Mouse (Mus musculus): ENCODE results near the gene Mfsd6l. TPM values are rescaled to one million over a fixed set of nuclear protein-coding genes. Genes with fewer than 3 reads are reported as not detected.

The Mfsd6l gene
- total and polyA plus RNA-seq, 3 experiments, result 0.04 TPM; not detected in 2

DNA sequence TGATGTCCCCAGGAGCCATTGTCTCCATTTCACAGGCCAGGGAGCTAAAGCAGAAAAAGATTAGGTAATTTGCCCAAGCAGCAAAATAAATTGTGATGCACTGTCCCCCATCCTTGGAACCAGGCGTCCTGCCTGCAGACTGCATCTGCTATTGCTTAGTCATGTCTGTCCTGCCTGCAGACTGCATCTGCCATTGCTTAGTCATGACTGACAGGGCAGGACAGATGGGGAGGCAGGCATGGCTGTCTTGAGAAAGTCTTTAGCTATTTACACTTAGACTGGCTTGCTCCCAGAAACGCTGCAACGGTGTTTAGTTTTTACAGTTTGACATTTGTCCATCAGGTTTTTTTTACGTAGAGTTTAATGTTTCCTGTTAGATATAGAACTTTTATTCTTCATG, 19.5 kb upstream of the Mfsd6l start:
- TF ChIP-seq HCFC1 (IDR thresholded peaks at IDR 0.05; ENCODE audit: low read depth, low read length) (peak; percentile 74), ELF1 (IDR thresholded peaks at IDR 0.05; ENCODE audit: low read depth, low read length) (no peak), SIN3A (IDR thresholded peaks at IDR 0.05; ENCODE audit: low read length) (peak; percentile 43; the same call in 1 of the 2 replicates)
- Histone ChIP-seq H3K27ac (ENCODE audit: control insufficient read depth, low read depth, low read length) (no peak overlapping the region), H3K4me3 (ENCODE audit: control insufficient read depth in 1 of 2, insufficient read depth in 1 of 2, low read depth in 2 of 2, low read length in 2 of 2) (no peak overlapping the region), H3K79me2 (ENCODE audit: control insufficient read depth, insufficient read depth, low read length, poor library complexity) (no peaks in the 10 kb centered on the region), H3K9me3 (replicated peaks; ENCODE audit: insufficient read depth, low read length) (no peaks in the 10 kb centered on the region), H3K36me3 (ENCODE audit: control insufficient read depth in 1 of 2, insufficient read depth in 2 of 2, low read length in 2 of 2) (no peaks in the 10 kb centered on the region), H3K4me1 (ENCODE audit: control insufficient read depth in 1 of 2, insufficient read depth in 2 of 2, low read length in 2 of 2) (peaks cover 0 to 4% of the 10 kb centered on the region in 2 experiments; a peak in 2 of 4 replicates), H3K27me3 (ENCODE audit: control insufficient read depth in 1 of 2, insufficient read depth in 2 of 2, low read length in 2 of 2) (no peaks in the 10 kb centered on the region), H3K9ac (ENCODE audit: control insufficient read depth, low read depth, low read length, poor library complexity, severe bottlenecking) (no peak overlapping the region)
- DNase-seq (ENCODE audit: low read depth, low spot score), result peak; percentile 58

- Histone ChIP-seq H3K79me2 (ENCODE audit: control insufficient read depth, insufficient read depth, low read length, poor library complexity) (no peaks in the 10 kb centered on the region), H3K27me3 (ENCODE audit: control insufficient read depth in 1 of 2, insufficient read depth in 2 of 2, low read length in 2 of 2) (peaks cover 0 to 2% of the 10 kb centered on the region in 2 experiments; a peak in 1 of 4 replicates)
- no peak for DNase-seq (ENCODE audit: low read depth, low spot score)
Observed at GRCm38 (mm10) chr11:68539621-68540020, 16.4 kb upstream of the Mfsd6l start.

DNA sequence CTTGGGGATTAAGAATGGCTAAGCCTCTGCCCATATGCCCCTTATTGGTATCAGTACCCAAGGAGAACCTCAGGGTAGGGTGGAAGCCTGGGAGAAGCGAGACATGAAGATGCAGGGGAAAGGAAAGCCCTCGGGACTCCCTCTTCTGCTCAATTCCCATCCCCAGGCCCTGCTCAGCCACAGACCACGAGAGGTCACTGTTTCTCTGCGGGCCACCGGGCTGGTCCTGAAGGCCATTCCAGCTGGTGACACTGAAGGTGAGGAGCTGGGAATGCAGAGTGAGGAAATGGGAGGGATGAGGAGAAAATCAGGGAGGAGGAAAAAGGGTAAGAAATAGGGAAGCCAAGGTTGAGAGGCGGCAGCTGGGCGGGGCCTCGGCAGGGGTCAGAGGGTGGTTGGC, 11.4 kb upstream of the Mfsd6l start:
- DNase-seq (ENCODE audit: low read depth, low spot score), result no peak
- H3K79me2 ChIP-seq (ENCODE audit: control insufficient read depth, insufficient read depth, low read length, poor library complexity), result no peaks in the 10 kb centered on the region
- no peaks in the 10 kb centered on the region for H3K4me1 ChIP-seq (ENCODE audit: control insufficient read depth in 1 of 2, insufficient read depth in 2 of 2, low read length in 2 of 2)
- H3K9me3 ChIP-seq (replicated peaks; ENCODE audit: insufficient read depth, low read length), result no peaks in the 10 kb centered on the region
- H3K4me3 ChIP-seq (ENCODE audit: control insufficient read depth in 1 of 2, insufficient read depth in 1 of 2, low read depth in 2 of 2, low read length in 2 of 2), result no peak overlapping the region
- H3K9ac ChIP-seq (ENCODE audit: control insufficient read depth, low read depth, low read length, poor library complexity, severe bottlenecking), result no peak overlapping the region
- no peaks in the 10 kb centered on the region for H3K36me3 ChIP-seq (ENCODE audit: control insufficient read depth in 1 of 2, insufficient read depth in 2 of 2, low read length in 2 of 2)
- no peak for TF ChIP-seq BHLHE40 (IDR thresholded peaks at IDR 0.05; ENCODE audit: borderline replicate concordance, low read depth, low read length)
- no peak for TF ChIP-seq EP300 (IDR thresholded peaks at IDR 0.05; ENCODE audit: low read depth in 1 of 2, low read length in 2 of 2)
- no peak for TF ChIP-seq TBP (IDR thresholded peaks at IDR 0.05; ENCODE audit: low read depth, low read length)
- TF ChIP-seq POLR2AphosphoS5 (IDR thresholded peaks at IDR 0.05; ENCODE audit: borderline replicate concordance, low read depth, low read length), result no peak
- no peak for TF ChIP-seq RAD21 (IDR thresholded peaks at IDR 0.05; ENCODE audit: low read depth, low read length)
- no peak for TF ChIP-seq UBTF (IDR thresholded peaks at IDR 0.05; ENCODE audit: borderline replicate concordance, insufficient read depth, low read depth, low read length)
- TF ChIP-seq MAFK (IDR thresholded peaks at IDR 0.05; ENCODE audit: borderline replicate concordance, low read depth, low read length), result no peak
- no peak for TF ChIP-seq MYB (IDR thresholded peaks at IDR 0.05; ENCODE audit: low read depth, low read length)
- TF ChIP-seq MAZ (IDR thresholded peaks at IDR 0.05; ENCODE audit: low read depth, low read length), result no peak
- TF ChIP-seq USF2 (IDR thresholded peaks at IDR 0.05; ENCODE audit: borderline replicate concordance in 1 of 2, insufficient read depth in 1 of 2, low read depth in 1 of 2, low read length in 2 of 2), result no peak
- no peak for TF ChIP-seq SMC3 (IDR thresholded peaks at IDR 0.05; ENCODE audit: low read depth, low read length)
- no peak for TF ChIP-seq MAX (IDR thresholded peaks at IDR 0.05; ENCODE audit: low read length)
- TF ChIP-seq CHD1 (IDR thresholded peaks at IDR 0.05; ENCODE audit: low read depth, low read length), result no peak
- no peak for TF ChIP-seq MXI1 (IDR thresholded peaks at IDR 0.05; ENCODE audit: low read depth, low read length)
- no peak for TF ChIP-seq E2F4 (IDR thresholded peaks at IDR 0.05; ENCODE audit: borderline replicate concordance, low read depth, low read length)
- H3K27ac ChIP-seq (ENCODE audit: control insufficient read depth, low read depth, low read length), result no peak overlapping the region
- peaks cover 0 to 2% of the 10 kb centered on the region in 2 experiments; a peak in 1 of 4 replicates for H3K27me3 ChIP-seq (ENCODE audit: control insufficient read depth in 1 of 2, insufficient read depth in 2 of 2, low read length in 2 of 2)

More at GRCm38 (mm10) chr11:68539621-68540020, 16.4 kb upstream of the Mfsd6l start:
- Histone ChIP-seq H3K4me1 (ENCODE audit: control insufficient read depth in 1 of 2, insufficient read depth in 2 of 2, low read length in 2 of 2) (no peaks in the 10 kb centered on the region), H3K36me3 (ENCODE audit: control insufficient read depth in 1 of 2, insufficient read depth in 2 of 2, low read length in 2 of 2) (no peaks in the 10 kb centered on the region), H3K9ac (ENCODE audit: control insufficient read depth, low read depth, low read length, poor library complexity, severe bottlenecking) (no peak overlapping the region), H3K27ac (ENCODE audit: control insufficient read depth, low read depth, low read length) (no peak overlapping the region), H3K9me3 (replicated peaks; ENCODE audit: insufficient read depth, low read length) (no peaks in the 10 kb centered on the region), H3K4me3 (ENCODE audit: control insufficient read depth in 1 of 2, insufficient read depth in 1 of 2, low read depth in 2 of 2, low read length in 2 of 2) (no peak overlapping the region)
- TF ChIP-seq USF2 (IDR thresholded peaks at IDR 0.05; ENCODE audit: borderline replicate concordance in 1 of 2, insufficient read depth in 1 of 2, low read depth in 1 of 2, low read length in 2 of 2) (no peak), KAT2A (conservative IDR thresholded peaks at IDR 0.05; ENCODE audit: low read depth, low read length) (no peak), RAD21 (IDR thresholded peaks at IDR 0.05; ENCODE audit: low read depth, low read length) (no peak), TBP (IDR thresholded peaks at IDR 0.05; ENCODE audit: low read depth, low read length) (no peak), ZNF384 (IDR thresholded peaks at IDR 0.05; ENCODE audit: low read depth, low read length) (no peak), GATA1 (IDR thresholded peaks at IDR 0.05; ENCODE audit: low read depth, low read length) (no peak), ZMIZ1 (IDR thresholded peaks at IDR 0.05; ENCODE audit: low read depth, low read length) (no peak), POLR2A (IDR thresholded peaks at IDR 0.05; ENCODE audit: control insufficient read depth in 1 of 2, insufficient read depth in 1 of 2, low read depth in 1 of 2, low read length in 2 of 2, poor library complexity in 1 of 2) (no peak), POLR2AphosphoS2 (IDR thresholded peaks at IDR 0.05; ENCODE audit: low read length) (no peak), MAX (IDR thresholded peaks at IDR 0.05; ENCODE audit: low read length) (no peak), CHD2 (IDR thresholded peaks at IDR 0.05; ENCODE audit: low read length) (no peak), BHLHE40 (IDR thresholded peaks at IDR 0.05; ENCODE audit: borderline replicate concordance, low read depth, low read length) (no peak)

Measured in MEL (cell line).